Mouse (Mus musculus) E14TG2a.4 (cell line): Measurements from ENCODE around the gene Cd300e.

Experiments
- H3K27me3 ChIP-seq: 2 replicates; pipeline ENCODE4 v1.6.1; 2014; ENCODE audit warnings: low read length, control low read depth; ENCODE audit not compliant: insufficient read depth
- H3K36me3 ChIP-seq: 2 replicates; pipeline ENCODE4 v1.6.1; 2014; ENCODE audit warnings: low read length, control low read depth; ENCODE audit not compliant: insufficient read depth
- H3K4me1 ChIP-seq: replicated peaks from 2 replicates; pipeline ENCODE4 v1.6.1; 2014; ENCODE audit warnings: low read depth, low read length, control low read depth
- H3K4me3 ChIP-seq: replicated peaks from 2 replicates; pipeline ENCODE4 v1.5.1; 2014; ENCODE audit warnings: mild to moderate bottlenecking, low read length
- H3K9me3 ChIP-seq: 2 replicates; pipeline ENCODE4 v1.6.1; 2014; ENCODE audit warnings: low read length, control low read depth
- CTCF ChIP-seq: conservative IDR thresholded peaks from 2 replicates; pipeline ENCODE4 v1.5.1; 2014; ENCODE audit warnings: low read length
- NANOG ChIP-seq: IDR thresholded peaks from 2 replicates; pipeline ENCODE4 v1.6.1; 2014; ENCODE audit warnings: borderline replicate concordance, low read length, mixed read lengths
- POU5F1 ChIP-seq: IDR thresholded peaks from 2 replicates; pipeline ENCODE4 v1.6.1; 2014; ENCODE audit warnings: low read length, borderline replicate concordance

The Cd300e gene

DNA sequence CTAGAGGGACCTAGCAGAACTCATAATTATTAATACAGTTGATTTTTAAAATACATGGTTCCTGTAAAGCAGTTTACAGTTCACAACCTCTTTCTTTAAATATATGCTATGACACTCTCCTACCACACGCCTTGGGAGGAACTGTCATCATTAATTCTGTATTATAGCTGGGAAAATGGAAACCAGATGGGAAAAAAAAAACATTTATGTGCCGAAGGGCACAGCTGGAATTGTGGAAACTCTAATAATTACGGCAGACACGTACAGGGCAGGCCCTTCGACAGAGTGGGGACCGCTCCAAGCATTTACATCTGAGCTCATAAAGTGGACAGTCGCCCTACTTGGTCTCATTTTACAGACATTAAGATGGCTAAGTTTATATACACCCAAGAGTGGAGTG is 38.8 kb upstream of the Cd300e start:
- Histone ChIP-seq H3K4me1 (peaks cover 83% of the 10 kb centered on the region), H3K9me3 (no peaks in the 10 kb centered on the region), H3K36me3 (peaks cover 10% of the 10 kb centered on the region), H3K27me3 (no peaks in the 10 kb centered on the region), H3K4me3 (peak overlapping the region; percentile 61; the same call in 1 of the 2 replicates)
- TF ChIP-seq NANOG (no peak), CTCF (no peak), POU5F1 (no peak)

- TF ChIP-seq POU5F1 (no peak), NANOG (no peak), CTCF (no peak)
- H3K36me3 ChIP-seq, result peaks cover 10% of the 10 kb centered on the region
- no peak overlapping the region for H3K4me3 ChIP-seq
Measured at GRCm38 (mm10) chr11:115100032-115100621, 38.1 kb upstream of the Cd300e start.

GRCm38 (mm10) chr11:115099241-115099840 is 37.4 kb upstream of the Cd300e start:
- TF ChIP-seq NANOG, result no peak
- TF ChIP-seq CTCF, result no peak
- TF ChIP-seq POU5F1, result no peak

More at GRCm38 (mm10) chr11:115100032-115100621, 38.1 kb upstream of the Cd300e start:
- H3K9me3 ChIP-seq, result no peaks in the 10 kb centered on the region
- H3K4me1 ChIP-seq, result peaks cover 78% of the 10 kb centered on the region
- H3K27me3 ChIP-seq, result no peaks in the 10 kb centered on the region

GRCm38 (mm10) chr11:115098203-115098932 is 36.4 kb upstream of the Cd300e start:
- Histone ChIP-seq H3K4me1 (peaks cover 66% of the 10 kb centered on the region), H3K4me3 (no peak overlapping the region), H3K27me3 (no peaks in the 10 kb centered on the region), H3K9me3 (peaks cover 2% of the 10 kb centered on the region; the same call in 1 of the 2 replicates), H3K36me3 (peaks cover 10% of the 10 kb centered on the region)
- TF ChIP-seq NANOG (no peak), CTCF (no peak), POU5F1 (no peak)

More at GRCm38 (mm10) chr11:115099241-115099840, 37.4 kb upstream of the Cd300e start:
- no peak overlapping the region for H3K4me3 ChIP-seq
- H3K36me3 ChIP-seq, result peaks cover 10% of the 10 kb centered on the region
- peaks cover 71% of the 10 kb centered on the region for H3K4me1 ChIP-seq
- no peaks in the 10 kb centered on the region for H3K27me3 ChIP-seq
- no peaks in the 10 kb centered on the region for H3K9me3 ChIP-seq

GRCm38 (mm10) chr11:115092140-115092539 is 30.2 kb upstream of the Cd300e start:
- Histone ChIP-seq H3K4me1 (peaks cover 36% of the 10 kb centered on the region), H3K4me3 (peak overlapping the region; percentile 73), H3K36me3 (no peaks in the 10 kb centered on the region; the same call in 1 of the 2 replicates), H3K27me3 (peaks cover 31% of the 10 kb centered on the region), H3K9me3 (peaks cover 9% of the 10 kb centered on the region; the same call in 1 of the 2 replicates)
- TF ChIP-seq CTCF (no peak), NANOG (no peak), POU5F1 (no peak)

- Histone ChIP-seq H3K4me1 (peaks cover 29% of the 10 kb centered on the region), H3K4me3 (peak within 1 kb of the TSS; percentile 73), H3K9me3 (peaks cover 9% of the 10 kb centered on the region; the same call in 1 of the 2 replicates), H3K36me3 (no peaks in the 10 kb centered on the region; the same call in 1 of the 2 replicates), H3K27me3 (peaks cover 37% of the 10 kb centered on the region)
- no peak for TF ChIP-seq POU5F1
- no peak for TF ChIP-seq CTCF
- no peak for TF ChIP-seq NANOG
Measured at GRCm38 (mm10) chr11:115091362-115091901, 29.5 kb upstream of the Cd300e start, which contains the start of gene Rab37. TSS of gene Rab37 (plus strand) at chr11:115091431.

DNA sequence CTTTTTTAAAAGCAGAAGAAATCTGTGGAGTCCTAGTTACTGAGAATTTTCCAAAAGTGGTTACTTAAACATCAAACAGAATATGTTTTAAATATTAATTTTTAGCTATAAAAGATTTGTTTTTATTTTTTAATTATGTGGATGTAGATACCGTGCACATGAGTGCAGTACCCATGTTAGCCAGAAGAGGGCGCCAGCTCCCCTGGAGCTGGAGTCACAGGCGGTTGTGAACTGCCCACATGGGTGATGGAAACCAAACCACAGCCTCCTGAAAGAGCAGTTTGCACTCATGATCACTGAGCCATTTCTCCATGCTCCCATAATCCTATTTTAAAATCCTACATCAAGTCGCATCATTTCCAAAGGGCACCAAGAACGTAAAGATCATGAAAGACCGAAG is 27.9 kb upstream of the Cd300e start:
- no peak for TF ChIP-seq NANOG
- peak; percentile 99 for TF ChIP-seq CTCF
- Histone ChIP-seq H3K9me3 (peaks cover 9% of the 10 kb centered on the region; the same call in 1 of the 2 replicates), H3K27me3 (peaks cover 45% of the 10 kb centered on the region), H3K4me3 (no peak overlapping the region), H3K4me1 (peaks cover 26% of the 10 kb centered on the region), H3K36me3 (no peaks in the 10 kb centered on the region)

GRCm38 (mm10) chr11:115086213-115086612 is 24.2 kb upstream of the Cd300e start:
- Histone ChIP-seq H3K4me1 (peaks cover 26% of the 10 kb centered on the region), H3K9me3 (peaks cover 3% of the 10 kb centered on the region; the same call in 1 of the 2 replicates), H3K36me3 (no peaks in the 10 kb centered on the region), H3K27me3 (peaks cover 44% of the 10 kb centered on the region), H3K4me3 (no peak overlapping the region)
- TF ChIP-seq CTCF (no peak), POU5F1 (no peak), NANOG (no peak)
